Mouse (Mus musculus): ENCODE measurements around the gene Dennd1a.

- TF ChIP-seq CTCF (IDR thresholded peaks at IDR 0.05) (no peak), POLR2A (IDR thresholded peaks at IDR 0.05; ENCODE audit: insufficient read depth, low read depth, low read length) (no peak), EP300 (IDR thresholded peaks at IDR 0.05; ENCODE audit: insufficient read depth, low read depth, low read length) (no peak)
Measured at GRCm38 (mm10) chr2:38021166-38021565, 266.0 kb downstream of the Dennd1a start.

Data from heart, adult 2 months (tissue).